Mouse (Mus musculus): ENCODE results near the gene Rhox2a.
"Not testable (repeated sequence)": the region's sequence is repeated elsewhere in the genome, so short reads cannot be mapped to it uniquely, and the experiment has no call there.

DNA sequence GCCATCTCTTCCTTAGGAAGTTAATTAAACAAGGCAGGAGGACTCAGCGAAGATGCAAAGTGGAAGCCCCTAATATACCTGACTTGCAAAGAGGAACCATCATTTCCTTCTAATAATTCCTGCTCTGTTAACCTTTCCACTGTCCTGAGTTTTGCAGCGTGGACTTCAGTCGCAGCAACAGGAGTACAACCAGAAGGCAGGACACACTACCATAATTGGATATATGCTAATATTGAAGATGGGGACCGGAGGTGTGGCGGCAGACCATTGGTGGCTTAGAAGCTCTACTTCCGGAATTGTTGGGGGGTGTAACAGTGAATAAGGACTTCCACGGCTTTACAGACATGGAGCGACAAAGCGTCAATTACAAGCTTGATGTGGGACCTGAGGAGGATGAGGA, at the start of gene Rhox2a:
- TF ChIP-seq CTCF (conservative IDR thresholded peaks at IDR 0.05; ENCODE audit: insufficient read depth, insufficient read length, low read depth, low read length); POLR2A (IDR thresholded peaks at IDR 0.05; ENCODE audit: low read depth, low read length): not testable (repeated sequence)

All from kidney, adult 2 months (tissue).